Mouse (Mus musculus) stomach, postnatal 0 days (tissue): ENCODE results near the gene Fars2.

Experiments used
- CTCF ChIP-seq: IDR thresholded peaks from 2 replicates; pipeline ENCODE4 v1.5.1; 2016; ENCODE audit warnings: antibody characterized with exemption, low read depth, mild to moderate bottlenecking, moderate library complexity
- EP300 ChIP-seq: optimal IDR thresholded peaks from 2 replicates; pipeline ENCODE3; 2016; ENCODE audit warnings: antibody characterized with exemption

DNA sequence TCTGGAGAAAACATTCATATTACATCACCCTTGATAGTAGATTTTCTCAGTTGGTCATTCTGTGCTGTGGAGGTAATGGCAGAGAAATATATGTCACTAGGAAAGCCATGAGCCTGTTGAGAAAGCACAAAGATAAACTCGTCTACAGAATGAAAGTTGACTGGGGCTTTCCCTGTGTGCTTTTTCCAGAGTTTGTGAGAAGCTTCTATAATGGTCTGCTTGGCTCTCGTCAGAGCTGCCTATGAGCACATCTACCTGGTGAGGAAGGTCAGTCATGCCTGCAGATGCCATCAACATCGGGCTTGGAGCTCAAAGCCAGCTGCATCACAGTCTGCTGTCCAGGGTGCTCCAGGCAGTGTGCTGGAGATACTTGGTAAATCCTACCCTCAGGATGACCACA, 87.1 kb downstream of the Fars2 start:
- TF ChIP-seq CTCF (no peak), EP300 (no peak)
